Mouse (Mus musculus): Measurements from ENCODE around the gene Procr.

- TF ChIP-seq MAFK (IDR thresholded peaks at IDR 0.05; ENCODE audit: insufficient read depth, low read depth, low read length) (no peak), CHD2 (IDR thresholded peaks at IDR 0.05; ENCODE audit: low read depth, low read length) (no peak), ZNF384 (IDR thresholded peaks at IDR 0.05; ENCODE audit: low read depth, low read length) (no peak)
Observed at GRCm38 (mm10) chr2:155779506-155779905, 28.6 kb downstream of the Procr start.
